Mouse (Mus musculus): ENCODE results near the gene Fhod1. TPM values are rescaled to one million over a fixed set of nuclear protein-coding genes. Genes with fewer than 3 reads are reported as not detected.

Fhod1 gene
- total RNA-seq (2021), result 1 to 10 TPM; 3.3 to 3.6 TPM
- long read RNA-seq, result 0 reads

GRCm38 (mm10) chr8:105347428-105348221 is at the start of gene Fhod1:
TSS of gene Fhod1 (minus strand) at chr8:105347953.
- DNase-seq (ENCODE audit: low spot score in 2 of 2), result peak; percentile 69 to 83

GRCm38 (mm10) chr8:105393915-105394314 is 46.2 kb upstream of the Fhod1 start:
- DNase-seq (ENCODE audit: low spot score in 2 of 2), result no peak

- no peak for DNase-seq (ENCODE audit: low spot score in 2 of 2)
Measured at GRCm38 (mm10) chr8:105393089-105393787, 45.5 kb upstream of the Fhod1 start.

GRCm38 (mm10) chr8:105389096-105389495 is 41.3 kb upstream of the Fhod1 start:
- no peak for DNase-seq (ENCODE audit: low spot score in 2 of 2)

- DNase-seq (ENCODE audit: low spot score in 2 of 2), result no peak
Measured at GRCm38 (mm10) chr8:105387151-105387550, 39.4 kb upstream of the Fhod1 start.

- DNase-seq (ENCODE audit: low spot score in 2 of 2), result no peak
Measured at GRCm38 (mm10) chr8:105384070-105384469, 36.3 kb upstream of the Fhod1 start.

- DNase-seq (ENCODE audit: low spot score in 2 of 2), result no peak
Measured at GRCm38 (mm10) chr8:105380308-105380707, 32.6 kb upstream of the Fhod1 start.

- DNase-seq (ENCODE audit: low spot score in 2 of 2), result peak; percentile 57 to 64
Measured at GRCm38 (mm10) chr8:105378673-105379072, 30.9 kb upstream of the Fhod1 start.

GRCm38 (mm10) chr8:105374513-105374966 is 26.8 kb upstream of the Fhod1 start:
- DNase-seq (ENCODE audit: low spot score in 2 of 2), result peak; percentile 34 to 37

- DNase-seq (ENCODE audit: low spot score in 2 of 2), result no peak
Measured at GRCm38 (mm10) chr8:105373032-105373431, 25.3 kb upstream of the Fhod1 start, which contains the start of gene Plekhg4. TSS of gene Plekhg4 (plus strand) at chr8:105373274.

- no peak for DNase-seq (ENCODE audit: low spot score in 2 of 2)
Measured at GRCm38 (mm10) chr8:105372473-105372872, 24.7 kb upstream of the Fhod1 start.

GRCm38 (mm10) chr8:105367107-105367506 is 19.4 kb upstream of the Fhod1 start:
- no peak for DNase-seq (ENCODE audit: low spot score in 2 of 2)

GRCm38 (mm10) chr8:105361751-105362702 is 14.3 kb upstream of the Fhod1 start:
- DNase-seq (ENCODE audit: low spot score in 2 of 2), result no peak

- no peak for DNase-seq (ENCODE audit: low spot score in 2 of 2)
Measured at GRCm38 (mm10) chr8:105359646-105360045, 11.9 kb upstream of the Fhod1 start.

GRCm38 (mm10) chr8:105359208-105359607 is 11.5 kb upstream of the Fhod1 start:
- DNase-seq (ENCODE audit: low spot score in 2 of 2), result no peak

- no peak for DNase-seq (ENCODE audit: low spot score in 2 of 2)
Measured at GRCm38 (mm10) chr8:105356681-105357080, 8.9 kb upstream of the Fhod1 start.

- DNase-seq (ENCODE audit: low spot score in 2 of 2), result no peak
Measured at GRCm38 (mm10) chr8:105355179-105356024, 7.6 kb upstream of the Fhod1 start.

- no peak for DNase-seq (ENCODE audit: low spot score in 2 of 2)
Measured at GRCm38 (mm10) chr8:105354549-105354948, 6.8 kb upstream of the Fhod1 start.

GRCm38 (mm10) chr8:105353583-105354135 is 5.9 kb upstream of the Fhod1 start:
- DNase-seq (ENCODE audit: low spot score in 2 of 2), result no peak

- DNase-seq (ENCODE audit: low spot score in 2 of 2), result no peak
Measured at GRCm38 (mm10) chr8:105350186-105350585, 2.4 kb upstream of the Fhod1 start.
